Mouse (Mus musculus): Measurements from ENCODE around the gene Ccdc13.

The Ccdc13 gene

GRCm38 (mm10) chr9:121846526-121847118 lies 7.4 kb upstream of the Ccdc13 start:
- DNase-seq, result peak in 1 of 2 experiments; percentile 50

- DNase-seq, result no peak
Measured at GRCm38 (mm10) chr9:121842914-121843313, 3.7 kb upstream of the Ccdc13 start.

- DNase-seq, result no peak
Measured at GRCm38 (mm10) chr9:121839622-121839965, 333 bp upstream of the Ccdc13 start.

- DNase-seq, result no peak
Measured at GRCm38 (mm10) chr9:121838008-121838407, 1.3 kb downstream of the Ccdc13 start.

- DNase-seq, result no peak
Measured at GRCm38 (mm10) chr9:121833825-121834224, 5.4 kb downstream of the Ccdc13 start.

GRCm38 (mm10) chr9:121830956-121831293 lies 8.3 kb downstream of the Ccdc13 start:
- DNase-seq, result peak in 1 of 2 experiments; percentile 83

GRCm38 (mm10) chr9:121830243-121830955 lies 8.9 kb downstream of the Ccdc13 start:
- DNase-seq, result peak; percentile 42 to 48

GRCm38 (mm10) chr9:121829270-121829992 lies 9.8 kb downstream of the Ccdc13 start:
- DNase-seq, result no peak

GRCm38 (mm10) chr9:121828314-121828713 lies 10.9 kb downstream of the Ccdc13 start:
- DNase-seq, result no peak

GRCm38 (mm10) chr9:121826356-121826755 lies 12.9 kb downstream of the Ccdc13 start:
- DNase-seq, result no peak

- DNase-seq, result no peak
Measured at GRCm38 (mm10) chr9:121823991-121824390, 15.3 kb downstream of the Ccdc13 start.

GRCm38 (mm10) chr9:121823051-121823450 lies 16.2 kb downstream of the Ccdc13 start:
- DNase-seq, result no peak

GRCm38 (mm10) chr9:121822585-121822991 lies 16.7 kb downstream of the Ccdc13 start:
- peak in 1 of 2 experiments; percentile 67 for DNase-seq

GRCm38 (mm10) chr9:121820765-121821164 lies 18.5 kb downstream of the Ccdc13 start:
- DNase-seq, result no peak

- no peak for DNase-seq
Measured at GRCm38 (mm10) chr9:121819771-121820471, 19.3 kb downstream of the Ccdc13 start.

GRCm38 (mm10) chr9:121819073-121819770 lies 20.0 kb downstream of the Ccdc13 start:
- peak; percentile 22 to 53 for DNase-seq

GRCm38 (mm10) chr9:121815183-121815582 lies 24.1 kb downstream of the Ccdc13 start:
- DNase-seq, result no peak

GRCm38 (mm10) chr9:121810081-121810821 lies 29.0 kb downstream of the Ccdc13 start:
- DNase-seq, result peak in 1 of 2 experiments; percentile 35

GRCm38 (mm10) chr9:121808511-121808910 lies 30.8 kb downstream of the Ccdc13 start:
- no peak for DNase-seq

- no peak for DNase-seq
Measured at GRCm38 (mm10) chr9:121807947-121808346, 31.3 kb downstream of the Ccdc13 start.

GRCm38 (mm10) chr9:121807546-121807945 lies 31.7 kb downstream of the Ccdc13 start:
- DNase-seq, result no peak

- no peak for DNase-seq
Measured at GRCm38 (mm10) chr9:121802747-121803146, 36.5 kb downstream of the Ccdc13 start.

Data from lung, postnatal 4 days (tissue).